Mouse (Mus musculus): ENCODE results near the gene Mfsd12. TPM values are rescaled to one million over a fixed set of nuclear protein-coding genes. Genes with fewer than 3 reads are reported as not detected.

Gene Mfsd12
- polyA plus RNA-seq, 1 experiment from 2014 or later, result 10.7 TPM

- WGBS, result 82% methylated on average over 5 of the region's 5 CpGs
- Histone ChIP-seq H3K27me3 (replicated peaks) (peaks cover 8% of the 10 kb centered on the region; the same call in 1 of the 2 replicates), H3K9ac (peak overlapping the region; percentile 50; the same call in 1 of the 2 replicates)
Observed at GRCm38 (mm10) chr10:81396749-81397148, 39.5 kb downstream of the Mfsd12 start.

GRCm38 (mm10) chr10:81399296-81399695, 42.0 kb downstream of the Mfsd12 start:
- Histone ChIP-seq H3K36me3 (peaks cover 60% of the 10 kb centered on the region), H3K4me1 (peaks cover 42% of the 10 kb centered on the region), H3K9me3 (no peaks in the 10 kb centered on the region), H3K9ac (no peak overlapping the region), H3K27me3 (replicated peaks) (peaks cover 8% of the 10 kb centered on the region; the same call in 1 of the 2 replicates), H3K27ac (replicated peaks) (no peak overlapping the region), H3K4me2 (no peak overlapping the region), H3K4me3 (no peak overlapping the region)
- 70% methylated on average over 5 of the region's 5 CpGs for WGBS
- ATAC-seq (ENCODE audit: extremely low read depth, insufficient number of reproducible peaks, low FRiP score, low TSS enrichment), result no peak

More at GRCm38 (mm10) chr10:81396749-81397148, 39.5 kb downstream of the Mfsd12 start:
- no peak for ATAC-seq (ENCODE audit: extremely low read depth, insufficient number of reproducible peaks, low FRiP score, low TSS enrichment)
- Histone ChIP-seq H3K4me2 (no peak overlapping the region), H3K27ac (replicated peaks) (no peak overlapping the region), H3K9me3 (no peaks in the 10 kb centered on the region), H3K4me3 (no peak overlapping the region), H3K36me3 (peaks cover 43% of the 10 kb centered on the region), H3K4me1 (peaks cover 35% of the 10 kb centered on the region)

DNA sequence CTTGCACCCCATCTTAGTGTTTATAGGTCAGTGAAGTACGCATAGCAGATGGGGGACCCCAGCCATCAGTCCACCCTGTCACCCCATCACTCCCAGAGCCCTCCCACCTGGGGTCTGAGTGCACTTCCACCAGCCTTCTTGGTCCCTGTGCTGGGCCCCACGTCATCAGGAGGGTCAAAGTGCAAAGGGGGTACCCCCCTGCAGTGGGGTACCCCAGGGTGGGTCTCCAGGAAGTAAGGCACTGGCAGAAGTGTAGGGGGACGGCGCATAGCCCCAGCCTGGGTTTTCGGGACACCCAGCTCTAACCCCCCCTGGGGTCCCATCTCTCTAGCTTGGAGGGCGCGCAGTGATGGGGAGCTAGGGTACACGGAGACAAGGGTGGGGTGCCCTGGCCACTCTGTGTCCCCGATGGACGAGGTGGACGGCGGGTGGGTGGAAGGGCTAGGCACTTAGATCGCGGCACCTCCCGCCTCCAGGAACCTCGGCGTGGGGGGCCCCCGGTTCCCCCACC, 42.6 kb downstream of the Mfsd12 start:
- Histone ChIP-seq H3K4me2 (no peak overlapping the region), H3K27me3 (replicated peaks) (peaks cover 8% of the 10 kb centered on the region; the same call in 1 of the 2 replicates), H3K9me3 (no peaks in the 10 kb centered on the region), H3K36me3 (peaks cover 66% of the 10 kb centered on the region), H3K9ac (no peak overlapping the region), H3K4me1 (peaks cover 46% of the 10 kb centered on the region), H3K4me3 (no peak overlapping the region), H3K27ac (replicated peaks) (no peak overlapping the region)
- WGBS, result 73% methylated on average over 18 of the region's 18 CpGs
- no peak for ATAC-seq (ENCODE audit: extremely low read depth, insufficient number of reproducible peaks, low FRiP score, low TSS enrichment)

GRCm38 (mm10) chr10:81400371-81401204, 43.3 kb downstream of the Mfsd12 start:
- Histone ChIP-seq H3K4me1 (peaks cover 50% of the 10 kb centered on the region), H3K9ac (peak overlapping the region; percentile 61), H3K36me3 (peaks cover 73% of the 10 kb centered on the region), H3K4me3 (no peak overlapping the region), H3K4me2 (peak overlapping the region; percentile 63), H3K9me3 (no peaks in the 10 kb centered on the region), H3K27me3 (replicated peaks) (peaks cover 8% of the 10 kb centered on the region; the same call in 1 of the 2 replicates), H3K27ac (replicated peaks) (peak overlapping the region; percentile 96)
- ATAC-seq (ENCODE audit: extremely low read depth, insufficient number of reproducible peaks, low FRiP score, low TSS enrichment), result no peak
- WGBS, result 63% methylated on average over 22 of the region's 22 CpGs

DNA sequence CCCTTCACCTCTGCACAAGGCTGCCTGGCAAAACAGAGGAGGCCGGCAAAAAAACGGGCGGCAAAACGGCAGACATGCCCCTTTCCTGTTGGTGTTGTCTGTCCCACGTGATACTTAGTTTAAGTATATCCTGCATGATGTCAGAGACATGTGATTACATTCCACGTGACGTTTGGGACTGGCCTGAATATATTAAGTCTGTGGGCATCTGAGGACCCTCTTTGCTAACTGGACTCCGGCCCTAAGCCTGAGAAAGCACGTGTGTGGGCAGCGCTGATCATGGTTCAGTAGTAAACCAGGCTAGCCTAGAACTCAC, 43.9 kb downstream of the Mfsd12 start:
- H3K9ac ChIP-seq, result peak overlapping the region; percentile 61
- no peak overlapping the region for H3K4me3 ChIP-seq
- H3K9me3 ChIP-seq, result no peaks in the 10 kb centered on the region
- H3K36me3 ChIP-seq, result peaks cover 79% of the 10 kb centered on the region
- H3K27me3 ChIP-seq (replicated peaks), result peaks cover 8% of the 10 kb centered on the region; the same call in 1 of the 2 replicates
- H3K4me2 ChIP-seq, result peak overlapping the region; percentile 63
- WGBS, result 30% methylated on average over 10 of the region's 10 CpGs
- H3K27ac ChIP-seq (replicated peaks), result peak overlapping the region; percentile 96
- ATAC-seq (ENCODE audit: extremely low read depth, insufficient number of reproducible peaks, low FRiP score, low TSS enrichment), result no peak
- peaks cover 56% of the 10 kb centered on the region for H3K4me1 ChIP-seq

- peaks cover 61% of the 10 kb centered on the region for H3K4me1 ChIP-seq
- peaks cover 82% of the 10 kb centered on the region for H3K36me3 ChIP-seq
- H3K4me2 ChIP-seq, result peak overlapping the region; percentile 63
- peaks cover 11% of the 10 kb centered on the region; the same call in 1 of the 2 replicates for H3K27me3 ChIP-seq (replicated peaks)
- no peaks in the 10 kb centered on the region for H3K9me3 ChIP-seq
- H3K4me3 ChIP-seq, result peak overlapping the region; percentile 34
- peak overlapping the region; percentile 73 for H3K9ac ChIP-seq
- peak overlapping the region; percentile 96 for H3K27ac ChIP-seq (replicated peaks)
- WGBS, result 8% methylated on average over 18 of the region's 18 CpGs
- ATAC-seq (ENCODE audit: extremely low read depth, insufficient number of reproducible peaks, low FRiP score, low TSS enrichment), result peak; percentile 54
Observed at GRCm38 (mm10) chr10:81401521-81402226, 44.4 kb downstream of the Mfsd12 start.

- peaks cover 82% of the 10 kb centered on the region for H3K36me3 ChIP-seq
- no peaks in the 10 kb centered on the region for H3K9me3 ChIP-seq
- peaks cover 12% of the 10 kb centered on the region; the same call in 1 of the 2 replicates for H3K27me3 ChIP-seq (replicated peaks)
- no peak for ATAC-seq (ENCODE audit: extremely low read depth, insufficient number of reproducible peaks, low FRiP score, low TSS enrichment)
- peak overlapping the region; percentile 34 for H3K4me3 ChIP-seq
- H3K27ac ChIP-seq (replicated peaks), result peak overlapping the region; percentile 96
- H3K4me2 ChIP-seq, result peak overlapping the region; percentile 63
- peaks cover 67% of the 10 kb centered on the region for H3K4me1 ChIP-seq
- peak overlapping the region; percentile 73 for H3K9ac ChIP-seq
- WGBS, result 33% methylated on average over 7 of the region's 7 CpGs
Observed at GRCm38 (mm10) chr10:81402227-81402765, 45.0 kb downstream of the Mfsd12 start.

DNA sequence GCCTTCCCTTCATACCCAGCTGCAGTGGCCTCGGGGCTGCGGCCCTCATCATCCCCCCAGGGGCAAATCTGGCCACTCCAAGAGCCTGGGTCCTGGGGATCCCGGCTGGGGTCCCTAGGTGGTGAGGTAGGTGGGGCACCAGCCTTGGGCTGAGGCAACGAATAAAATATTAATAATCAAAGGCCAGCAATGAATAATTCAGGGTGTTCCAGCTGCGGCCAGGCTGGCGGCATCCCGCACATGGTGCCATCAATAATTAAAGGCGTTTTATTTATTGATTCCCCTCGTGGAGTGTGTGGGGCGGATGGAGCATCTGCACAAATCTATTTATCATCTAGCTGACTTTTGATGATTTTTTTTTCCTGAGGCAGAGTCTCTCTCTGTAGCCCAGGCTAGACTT, 46.2 kb downstream of the Mfsd12 start:
- ATAC-seq (ENCODE audit: extremely low read depth, insufficient number of reproducible peaks, low FRiP score, low TSS enrichment), result no peak
- H3K9ac ChIP-seq, result peak overlapping the region; percentile 73
- H3K27me3 ChIP-seq (replicated peaks), result peaks cover 12% of the 10 kb centered on the region; the same call in 1 of the 2 replicates
- H3K9me3 ChIP-seq, result no peaks in the 10 kb centered on the region
- 68% methylated on average over 10 of the region's 10 CpGs for WGBS
- peaks cover 80% of the 10 kb centered on the region for H3K4me1 ChIP-seq
- H3K27ac ChIP-seq (replicated peaks), result peak overlapping the region; percentile 96
- peaks cover 79% of the 10 kb centered on the region for H3K36me3 ChIP-seq
- no peak overlapping the region for H3K4me3 ChIP-seq
- H3K4me2 ChIP-seq, result no peak overlapping the region

GRCm38 (mm10) chr10:81404082-81404481, 46.8 kb downstream of the Mfsd12 start:
- ATAC-seq (ENCODE audit: extremely low read depth, insufficient number of reproducible peaks, low FRiP score, low TSS enrichment), result no peak
- no peak overlapping the region for H3K4me2 ChIP-seq
- no peak overlapping the region for H3K4me3 ChIP-seq
- H3K27me3 ChIP-seq (replicated peaks), result peaks cover 12% of the 10 kb centered on the region; the same call in 1 of the 2 replicates
- H3K9ac ChIP-seq, result 0 out of 2 replicates have a peak overlapping the region, but pooled peaks have one; percentile 14
- H3K27ac ChIP-seq (replicated peaks), result no peak overlapping the region; the same call in 1 of the 2 replicates
- H3K36me3 ChIP-seq, result peaks cover 80% of the 10 kb centered on the region
- no peaks in the 10 kb centered on the region for H3K9me3 ChIP-seq
- peaks cover 85% of the 10 kb centered on the region for H3K4me1 ChIP-seq
- 29% methylated on average over 9 of the region's 9 CpGs for WGBS

- Histone ChIP-seq H3K4me3 (no peak overlapping the region), H3K27ac (replicated peaks) (peak overlapping the region; percentile 32; the same call in 1 of the 2 replicates), H3K9ac (peak overlapping the region; percentile 37; the same call in 1 of the 2 replicates), H3K36me3 (peaks cover 76% of the 10 kb centered on the region), H3K4me1 (peaks cover 92% of the 10 kb centered on the region), H3K9me3 (no peaks in the 10 kb centered on the region), H3K4me2 (no peak overlapping the region), H3K27me3 (replicated peaks) (peaks cover 12% of the 10 kb centered on the region; the same call in 1 of the 2 replicates)
- WGBS, result 59% methylated on average over 18 of the region's 18 CpGs
- no peak for ATAC-seq (ENCODE audit: extremely low read depth, insufficient number of reproducible peaks, low FRiP score, low TSS enrichment)
Observed at GRCm38 (mm10) chr10:81404720-81405119, 47.4 kb downstream of the Mfsd12 start.
